Mouse (Mus musculus): ENCODE data around the gene Igdcc4. TPM values are rescaled to one million over a fixed set of nuclear protein-coding genes. Genes with fewer than 3 reads are reported as not detected.

Gene Igdcc4
- polyA plus RNA-seq, 1 experiment from 2014 or later, result 10.9 TPM

DNA sequence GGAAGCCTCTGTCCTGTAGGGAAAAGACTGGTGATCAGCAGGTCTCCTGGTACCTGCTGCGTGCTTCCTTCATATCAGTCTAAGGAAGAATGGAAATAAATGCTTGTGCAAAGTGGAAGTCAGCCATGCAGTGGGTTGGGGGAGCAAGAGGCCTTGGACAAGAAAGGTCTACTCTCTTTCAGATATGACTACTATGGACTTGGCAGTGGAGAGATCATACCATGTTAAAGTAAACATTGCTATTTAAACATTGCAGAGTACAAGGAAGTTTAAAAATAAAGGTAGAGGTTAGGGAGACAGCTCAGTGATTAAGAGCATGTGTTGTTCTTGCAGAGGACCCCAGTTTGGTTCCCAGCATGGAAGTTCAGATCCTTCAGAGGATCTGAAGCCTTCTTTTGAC is 6.6 kb downstream of the Igdcc4 start:
- H3K36me3 ChIP-seq (ENCODE audit: insufficient read depth, low read length), result no peaks in the 10 kb centered on the region
- WGBS, result 73% methylated on average over 1 of the region's 1 CpGs
- H3K27me3 ChIP-seq (ENCODE audit: insufficient read depth, low read length), result no peaks in the 10 kb centered on the region; the same call in 1 of the 2 replicates
- no peaks in the 10 kb centered on the region for H3K9me3 ChIP-seq (ENCODE audit: low read length)
- H3K4me1 ChIP-seq (ENCODE audit: insufficient read depth, low read length), result peaks cover 13% of the 10 kb centered on the region
- H3K27ac ChIP-seq (ENCODE audit: low read length), result no peak overlapping the region
- ATAC-seq (ENCODE audit: low FRiP score, low TSS enrichment), result no peak
- H3K9ac ChIP-seq (replicated peaks; ENCODE audit: low read length), result no peak overlapping the region
- no peak overlapping the region for H3K4me3 ChIP-seq (ENCODE audit: low read length)
- no peak overlapping the region for H3K4me2 ChIP-seq (replicated peaks; ENCODE audit: low read depth, low read length)

GRCm38 (mm10) chr9:65109132-65110072 is 8.1 kb downstream of the Igdcc4 start:
- ATAC-seq (ENCODE audit: low FRiP score, low TSS enrichment), result no peak
- WGBS, result 18% methylated on average over 24 of the region's 24 CpGs
- Histone ChIP-seq H3K9me3 (ENCODE audit: low read length) (no peaks in the 10 kb centered on the region), H3K4me3 (ENCODE audit: low read length) (peak overlapping the region; percentile 13), H3K36me3 (ENCODE audit: insufficient read depth, low read length) (0 out of 2 replicates have a peak, but pooled peaks cover 2% of the 10 kb centered on the region), H3K4me1 (ENCODE audit: insufficient read depth, low read length) (peaks cover 13% of the 10 kb centered on the region), H3K9ac (replicated peaks; ENCODE audit: low read length) (peak overlapping the region; percentile 47), H3K27me3 (ENCODE audit: insufficient read depth, low read length) (no peaks in the 10 kb centered on the region), H3K4me2 (replicated peaks; ENCODE audit: low read depth, low read length) (peak overlapping the region; percentile 43), H3K27ac (ENCODE audit: low read length) (peak overlapping the region; percentile 6; the same call in 1 of the 2 replicates)

DNA sequence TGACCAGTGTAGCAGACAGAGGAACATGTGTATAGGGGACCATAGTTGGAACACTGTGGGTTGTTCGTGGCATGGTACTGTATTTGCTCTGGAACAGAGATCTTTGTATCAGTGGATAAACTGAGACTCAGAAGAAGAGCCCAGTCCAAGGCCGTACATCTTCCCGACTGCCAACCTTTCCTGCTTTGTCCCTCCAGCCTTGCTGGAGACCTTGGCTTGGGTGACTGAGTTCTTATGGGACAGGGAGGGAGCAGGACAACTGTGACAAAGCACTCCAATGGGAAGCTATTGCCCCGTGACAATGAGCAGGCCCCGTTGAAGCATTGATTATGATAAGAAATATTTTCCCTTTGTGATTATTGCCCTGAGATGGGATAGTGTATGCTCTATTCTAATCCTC is 10.4 kb downstream of the Igdcc4 start:
- no peaks in the 10 kb centered on the region for H3K9me3 ChIP-seq (ENCODE audit: low read length)
- ATAC-seq (ENCODE audit: low FRiP score, low TSS enrichment), result no peak
- H3K36me3 ChIP-seq (ENCODE audit: insufficient read depth, low read length), result 0 out of 2 replicates have a peak, but pooled peaks cover 4% of the 10 kb centered on the region
- no peak overlapping the region for H3K27ac ChIP-seq (ENCODE audit: low read length)
- no peaks in the 10 kb centered on the region for H3K27me3 ChIP-seq (ENCODE audit: insufficient read depth, low read length)
- 89% methylated on average over 5 of the region's 5 CpGs for WGBS
- H3K4me3 ChIP-seq (ENCODE audit: low read length), result no peak overlapping the region
- peaks cover 13% of the 10 kb centered on the region for H3K4me1 ChIP-seq (ENCODE audit: insufficient read depth, low read length)
- no peak overlapping the region for H3K9ac ChIP-seq (replicated peaks; ENCODE audit: low read length)
- no peak overlapping the region for H3K4me2 ChIP-seq (replicated peaks; ENCODE audit: low read depth, low read length)

DNA sequence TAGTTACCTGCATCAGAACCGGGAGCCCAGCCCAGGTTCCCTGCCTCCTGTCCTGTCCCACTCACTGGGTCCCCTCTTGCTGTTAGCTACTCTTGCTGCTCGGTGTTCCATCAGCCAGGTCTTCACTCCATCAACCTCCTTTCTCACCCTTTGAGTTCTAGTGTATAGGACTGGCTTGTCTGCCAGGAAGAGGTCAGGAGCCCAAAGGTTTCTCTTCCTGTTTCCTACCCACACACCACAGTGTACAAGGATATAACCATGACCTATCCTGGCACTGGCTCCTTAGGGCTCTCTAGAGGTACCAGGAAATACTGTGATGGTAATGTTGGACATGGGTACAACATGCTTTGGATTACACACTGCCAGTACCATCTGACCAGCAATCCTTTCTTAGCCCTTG is 12.4 kb downstream of the Igdcc4 start:
- H3K4me2 ChIP-seq (replicated peaks; ENCODE audit: low read depth, low read length), result no peak overlapping the region
- H3K4me1 ChIP-seq (ENCODE audit: insufficient read depth, low read length), result peaks cover 11% of the 10 kb centered on the region
- no peak overlapping the region for H3K27ac ChIP-seq (ENCODE audit: low read length)
- no peaks in the 10 kb centered on the region for H3K9me3 ChIP-seq (ENCODE audit: low read length)
- H3K4me3 ChIP-seq (ENCODE audit: low read length), result no peak overlapping the region
- no peaks in the 10 kb centered on the region for H3K27me3 ChIP-seq (ENCODE audit: insufficient read depth, low read length)
- 0 out of 2 replicates have a peak, but pooled peaks cover 4% of the 10 kb centered on the region for H3K36me3 ChIP-seq (ENCODE audit: insufficient read depth, low read length)
- 90% methylated on average over 2 of the region's 2 CpGs for WGBS
- ATAC-seq (ENCODE audit: low FRiP score, low TSS enrichment), result no peak
- H3K9ac ChIP-seq (replicated peaks; ENCODE audit: low read length), result no peak overlapping the region

DNA sequence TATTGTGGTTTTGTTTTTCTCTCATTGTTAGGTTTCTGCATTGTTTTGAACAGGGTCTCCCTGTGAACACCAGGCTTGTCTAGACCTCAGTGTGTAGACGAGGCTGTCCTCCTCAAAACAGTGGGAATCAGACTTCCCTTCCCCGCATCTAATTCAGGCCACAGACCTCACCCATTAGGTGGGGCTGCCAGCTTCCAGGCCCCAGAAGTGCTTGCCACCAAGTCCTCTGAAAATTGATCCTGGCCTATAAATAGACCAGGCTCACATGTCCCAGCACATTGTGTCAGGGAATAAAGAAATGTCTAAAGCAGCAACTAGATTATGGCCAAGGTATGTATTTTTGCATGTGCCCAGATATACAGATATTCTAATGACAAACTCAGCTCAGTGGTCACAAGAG is 14.6 kb downstream of the Igdcc4 start:
- H3K9me3 ChIP-seq (ENCODE audit: low read length), result no peaks in the 10 kb centered on the region
- no peak for ATAC-seq (ENCODE audit: low FRiP score, low TSS enrichment)
- no peak overlapping the region for H3K9ac ChIP-seq (replicated peaks; ENCODE audit: low read length)
- H3K27me3 ChIP-seq (ENCODE audit: insufficient read depth, low read length), result no peaks in the 10 kb centered on the region
- no peak overlapping the region for H3K27ac ChIP-seq (ENCODE audit: low read length)
- WGBS, result 73% methylated on average over 2 of the region's 2 CpGs
- 0 out of 2 replicates have a peak, but pooled peaks cover 4% of the 10 kb centered on the region for H3K36me3 ChIP-seq (ENCODE audit: insufficient read depth, low read length)
- H3K4me2 ChIP-seq (replicated peaks; ENCODE audit: low read depth, low read length), result no peak overlapping the region
- no peak overlapping the region for H3K4me3 ChIP-seq (ENCODE audit: low read length)
- H3K4me1 ChIP-seq (ENCODE audit: insufficient read depth, low read length), result no peaks in the 10 kb centered on the region

GRCm38 (mm10) chr9:65117516-65117915 is 16.2 kb downstream of the Igdcc4 start:
- Histone ChIP-seq H3K27ac (ENCODE audit: low read length) (no peak overlapping the region), H3K4me2 (replicated peaks; ENCODE audit: low read depth, low read length) (no peak overlapping the region), H3K9me3 (ENCODE audit: low read length) (no peaks in the 10 kb centered on the region), H3K4me1 (ENCODE audit: insufficient read depth, low read length) (no peaks in the 10 kb centered on the region), H3K4me3 (ENCODE audit: low read length) (no peak overlapping the region), H3K9ac (replicated peaks; ENCODE audit: low read length) (no peak overlapping the region), H3K36me3 (ENCODE audit: insufficient read depth, low read length) (0 out of 2 replicates have a peak, but pooled peaks cover 4% of the 10 kb centered on the region), H3K27me3 (ENCODE audit: insufficient read depth, low read length) (0 out of 2 replicates have a peak, but pooled peaks cover 3% of the 10 kb centered on the region)
- no peak for ATAC-seq (ENCODE audit: low FRiP score, low TSS enrichment)
- WGBS, result 64% methylated on average over 2 of the region's 2 CpGs

DNA sequence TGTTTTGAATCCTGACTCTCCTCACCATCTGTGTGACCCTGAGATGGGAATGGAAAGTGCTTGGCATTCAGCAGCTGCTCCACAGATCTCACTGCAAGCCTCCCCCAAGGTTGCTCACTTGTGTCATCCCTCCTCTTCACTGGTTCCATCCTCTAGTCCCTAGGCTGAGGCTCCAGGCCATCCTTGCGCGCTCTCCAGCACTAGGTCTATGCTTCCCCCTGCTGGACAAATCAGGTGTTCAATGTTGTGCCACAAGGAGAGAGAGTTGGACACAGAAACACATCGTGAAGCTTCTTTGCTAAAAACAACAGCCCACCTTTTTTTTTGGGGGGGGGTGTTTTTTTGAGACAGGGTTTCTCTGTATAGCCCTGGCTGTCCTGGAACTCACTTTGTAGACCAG is 19.6 kb downstream of the Igdcc4 start:
- peaks cover 19% of the 10 kb centered on the region for H3K27me3 ChIP-seq (ENCODE audit: insufficient read depth, low read length)
- no peak overlapping the region for H3K9ac ChIP-seq (replicated peaks; ENCODE audit: low read length)
- 0 out of 2 replicates have a peak, but pooled peaks cover 3% of the 10 kb centered on the region for H3K4me1 ChIP-seq (ENCODE audit: insufficient read depth, low read length)
- no peak overlapping the region for H3K4me2 ChIP-seq (replicated peaks; ENCODE audit: low read depth, low read length)
- no peaks in the 10 kb centered on the region for H3K36me3 ChIP-seq (ENCODE audit: insufficient read depth, low read length)
- no peak overlapping the region for H3K27ac ChIP-seq (ENCODE audit: low read length)
- no peaks in the 10 kb centered on the region for H3K9me3 ChIP-seq (ENCODE audit: low read length)
- no peak overlapping the region for H3K4me3 ChIP-seq (ENCODE audit: low read length)
- ATAC-seq (ENCODE audit: low FRiP score, low TSS enrichment), result peak; percentile 62; the same call in 1 of the 2 replicates
- 8% methylated on average over 3 of the region's 3 CpGs for WGBS

DNA sequence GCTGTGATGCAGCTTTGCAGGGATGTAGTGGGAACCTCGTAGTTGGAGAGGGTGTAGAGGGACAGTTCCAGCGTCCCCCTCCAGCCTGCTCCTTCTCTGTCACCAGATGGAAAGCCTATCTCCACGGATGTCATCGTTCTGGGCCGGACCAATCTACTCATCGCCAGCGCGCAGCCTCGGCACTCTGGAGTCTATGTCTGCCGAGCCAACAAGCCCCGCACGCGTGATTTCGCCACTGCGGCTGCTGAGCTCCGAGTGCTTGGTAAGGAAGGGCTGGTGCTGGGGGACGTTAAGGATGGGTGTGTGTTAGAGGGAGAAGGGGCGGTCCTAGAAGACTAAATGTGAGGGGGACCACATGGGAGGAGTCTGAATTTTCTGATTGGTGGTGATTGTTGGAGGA is 21.3 kb downstream of the Igdcc4 start:
- no peak overlapping the region for H3K27ac ChIP-seq (ENCODE audit: low read length)
- H3K36me3 ChIP-seq (ENCODE audit: insufficient read depth, low read length), result no peaks in the 10 kb centered on the region
- H3K4me2 ChIP-seq (replicated peaks; ENCODE audit: low read depth, low read length), result peak overlapping the region; percentile 30
- no peak overlapping the region for H3K4me3 ChIP-seq (ENCODE audit: low read length)
- 17% methylated on average over 18 of the region's 18 CpGs for WGBS
- H3K4me1 ChIP-seq (ENCODE audit: insufficient read depth, low read length), result 0 out of 2 replicates have a peak, but pooled peaks cover 3% of the 10 kb centered on the region
- H3K9me3 ChIP-seq (ENCODE audit: low read length), result no peaks in the 10 kb centered on the region
- 0 out of 2 replicates have a peak overlapping the region, but pooled peaks have one; percentile 26 for H3K9ac ChIP-seq (replicated peaks; ENCODE audit: low read length)
- ATAC-seq (ENCODE audit: low FRiP score, low TSS enrichment), result no peak
- H3K27me3 ChIP-seq (ENCODE audit: insufficient read depth, low read length), result peaks cover 19% of the 10 kb centered on the region

DNA sequence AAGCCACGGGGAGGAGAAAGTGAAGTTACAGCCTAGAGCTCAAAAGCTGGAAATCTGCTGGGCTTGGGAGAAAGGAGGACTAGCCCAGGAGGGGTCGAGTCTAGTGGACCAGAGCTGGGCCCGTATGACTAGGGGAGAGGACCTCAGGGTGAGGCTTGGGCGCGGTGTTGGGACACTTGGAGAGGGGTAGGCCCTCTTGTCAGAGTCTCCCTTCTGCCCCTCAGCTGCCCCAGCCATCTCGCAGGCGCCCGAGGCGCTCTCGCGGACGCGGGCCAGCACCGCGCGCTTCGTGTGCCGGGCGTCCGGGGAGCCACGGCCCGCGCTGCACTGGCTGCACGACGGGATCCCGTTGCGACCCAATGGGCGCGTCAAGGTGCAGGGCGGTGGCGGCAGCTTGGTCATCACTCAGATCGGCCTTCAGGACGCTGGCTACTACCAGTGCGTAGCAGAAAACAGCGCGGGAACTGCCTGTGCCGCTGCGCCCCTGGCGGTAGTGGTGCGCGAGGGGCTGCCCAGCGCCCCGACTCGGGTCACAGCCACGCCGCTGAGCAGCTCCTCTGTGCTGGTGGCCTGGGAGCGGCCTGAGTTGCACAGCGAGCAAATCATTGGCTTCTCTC is 22.4 kb downstream of the Igdcc4 start:
- H3K4me2 ChIP-seq (replicated peaks; ENCODE audit: low read depth, low read length), result peak overlapping the region; percentile 81
- H3K9me3 ChIP-seq (ENCODE audit: low read length), result no peaks in the 10 kb centered on the region
- H3K36me3 ChIP-seq (ENCODE audit: insufficient read depth, low read length), result 0 out of 2 replicates have a peak, but pooled peaks cover 2% of the 10 kb centered on the region
- H3K27ac ChIP-seq (ENCODE audit: low read length), result no peak overlapping the region
- 3% methylated on average over 47 of the region's 48 CpGs for WGBS
- peak; percentile 40; the same call in 1 of the 2 replicates for ATAC-seq (ENCODE audit: low FRiP score, low TSS enrichment)
- peaks cover 19% of the 10 kb centered on the region for H3K27me3 ChIP-seq (ENCODE audit: insufficient read depth, low read length)
- peak overlapping the region; percentile 57 for H3K9ac ChIP-seq (replicated peaks; ENCODE audit: low read length)
- peaks cover 9% of the 10 kb centered on the region; the same call in 1 of the 2 replicates for H3K4me1 ChIP-seq (ENCODE audit: insufficient read depth, low read length)
- H3K4me3 ChIP-seq (ENCODE audit: low read length), result peak overlapping the region; percentile 48
